Mouse (Mus musculus) liver, adult (tissue): ENCODE measurements at regions not wholly inside any gene's neighbourhood (a gene's known extent, or its start where the extent isn't known, plus 50 kb on each side); places are given as distances from the start of the nearest gene placed in this dataset.

ENCODE experiments used
- GATA4 ChIP-seq: IDR thresholded peaks from 2 replicates; pipeline ENCODE4 v1.6.1; 2014; ENCODE audit warnings: mild to moderate bottlenecking, low read length; ENCODE audit not compliant: insufficient replicate concordance

DNA sequence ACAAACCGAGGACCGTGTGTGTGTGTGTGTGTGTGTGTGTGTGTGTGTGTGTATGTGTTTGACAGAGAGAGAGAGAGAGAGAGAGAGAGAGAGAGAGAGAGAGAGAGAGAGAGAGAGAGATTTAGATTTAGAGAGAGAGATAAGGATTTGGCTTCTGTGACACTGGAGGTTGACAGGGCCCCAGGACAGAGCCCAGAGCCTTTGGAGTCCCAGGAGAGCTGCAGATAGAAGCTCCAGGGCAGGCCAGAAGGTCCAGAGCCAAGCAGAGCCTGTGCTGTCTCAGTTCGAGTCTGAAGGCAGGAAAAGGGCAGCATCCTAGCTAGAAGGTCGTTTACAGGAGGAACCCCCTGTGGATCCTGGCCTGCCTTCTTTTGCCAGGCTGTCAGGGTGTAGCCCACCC is 156.8 kb downstream of the Bcl2l11 start:
- no peak for TF ChIP-seq GATA4

DNA sequence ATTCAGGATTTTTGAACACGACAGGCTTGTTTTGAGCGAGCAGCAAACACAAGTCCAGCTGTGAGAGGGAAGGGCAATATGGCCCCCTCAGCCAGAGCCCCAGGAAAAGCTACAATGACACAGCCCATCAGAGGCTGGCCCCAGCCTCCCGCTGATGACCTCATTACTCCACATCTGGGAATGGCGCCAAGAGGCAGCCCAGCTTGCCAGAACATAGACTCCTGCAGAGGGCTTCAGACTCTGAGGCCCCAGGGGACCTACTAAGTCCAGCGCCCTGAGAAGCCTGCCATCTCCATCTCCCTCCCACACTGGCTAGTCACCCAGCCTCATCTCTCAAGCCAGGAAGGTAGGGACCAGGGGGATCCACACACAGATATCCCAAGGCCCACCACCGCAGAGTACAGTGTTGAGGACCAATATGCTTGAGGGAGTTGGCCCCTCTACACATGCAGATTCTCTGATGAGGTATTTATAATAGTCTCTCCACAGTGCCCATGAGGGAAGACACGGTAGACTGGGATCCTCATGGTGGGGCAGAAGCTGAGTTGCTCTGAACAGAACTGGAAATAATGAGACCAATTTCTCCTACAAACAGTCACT is 159.1 kb downstream of the Bcl2l11 start:
- no peak for TF ChIP-seq GATA4

DNA sequence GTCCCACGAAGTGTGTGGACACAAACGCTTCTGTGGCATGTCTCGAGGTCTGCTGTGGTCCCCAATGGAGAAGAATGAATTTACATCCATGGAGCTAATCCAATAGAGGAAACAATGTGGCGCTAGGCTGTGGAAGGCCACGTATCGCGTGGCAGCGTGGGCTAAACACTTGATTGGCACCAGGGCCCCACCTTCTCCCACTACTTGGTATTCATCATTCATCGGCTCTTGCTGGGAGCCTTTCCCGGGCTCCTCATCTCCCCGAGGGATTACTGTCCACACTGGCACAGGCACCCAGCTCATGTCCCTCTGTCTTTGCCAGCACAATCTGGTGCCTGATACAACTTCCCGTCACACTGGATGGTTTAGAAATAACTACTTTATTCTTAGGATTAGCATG is 159.6 kb downstream of the Bcl2l11 start:
- no peak for TF ChIP-seq GATA4

DNA sequence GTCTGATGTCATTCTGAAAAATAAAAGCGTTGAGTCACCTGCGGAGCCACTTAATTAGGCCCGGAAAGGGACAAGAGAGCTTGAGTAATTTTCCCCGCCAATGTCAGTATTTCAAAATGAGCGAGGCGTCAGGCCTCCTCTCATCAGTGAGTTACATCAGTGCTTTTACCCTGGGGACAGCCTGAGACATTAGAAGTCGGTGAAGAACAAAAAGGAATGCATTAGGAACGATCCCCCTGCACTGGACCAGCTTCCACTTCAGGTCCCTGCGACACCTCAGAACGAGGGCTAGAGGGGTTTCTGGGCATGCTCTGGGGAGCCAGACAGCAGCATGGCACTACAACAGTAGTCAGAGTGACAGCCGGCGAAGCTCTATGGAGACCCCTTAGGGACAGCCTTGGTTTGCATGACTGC is 162.3 kb downstream of the Bcl2l11 start:
- no peak for TF ChIP-seq GATA4

DNA sequence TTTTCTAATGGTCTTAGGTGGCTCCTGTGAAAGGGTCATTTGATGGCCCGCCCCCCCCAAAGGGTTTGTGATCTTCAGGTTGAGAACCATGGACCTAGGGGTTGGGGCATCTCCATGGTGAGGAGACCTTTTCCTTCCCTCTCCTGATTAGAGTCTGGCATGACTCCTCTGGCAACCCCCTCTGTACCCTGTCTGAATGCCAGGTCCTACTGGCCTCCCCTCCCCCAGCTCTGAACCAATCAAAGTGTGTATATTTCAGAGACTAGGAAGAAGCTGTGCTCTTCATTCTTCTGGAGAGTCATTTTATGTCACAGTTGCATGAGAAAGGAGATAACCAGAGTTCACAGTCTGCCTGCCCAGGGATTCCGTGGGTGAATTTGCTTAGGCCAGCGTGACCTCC is 164.8 kb downstream of the Bcl2l11 start:
- no peak for TF ChIP-seq GATA4

DNA sequence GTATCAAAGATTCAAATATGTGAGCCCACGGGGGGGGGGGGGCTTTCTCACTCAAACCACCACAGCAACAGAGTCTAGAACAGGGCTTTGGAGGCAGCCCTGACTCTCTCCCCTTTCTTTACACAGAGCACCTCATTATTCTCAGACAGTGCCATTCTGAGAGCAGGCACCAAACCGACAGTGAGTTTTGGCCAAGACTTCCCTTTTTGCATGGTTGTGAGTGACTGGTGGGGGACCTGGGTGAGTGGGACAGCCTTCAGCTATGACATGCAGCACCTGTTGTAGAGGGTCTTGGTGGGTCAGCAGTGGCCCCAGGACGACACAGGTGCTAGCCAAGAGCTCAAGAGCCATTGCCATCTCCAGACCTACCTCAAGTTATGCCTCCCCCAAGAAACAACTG is 168.8 kb downstream of the Bcl2l11 start:
- TF ChIP-seq GATA4: no peak

DNA sequence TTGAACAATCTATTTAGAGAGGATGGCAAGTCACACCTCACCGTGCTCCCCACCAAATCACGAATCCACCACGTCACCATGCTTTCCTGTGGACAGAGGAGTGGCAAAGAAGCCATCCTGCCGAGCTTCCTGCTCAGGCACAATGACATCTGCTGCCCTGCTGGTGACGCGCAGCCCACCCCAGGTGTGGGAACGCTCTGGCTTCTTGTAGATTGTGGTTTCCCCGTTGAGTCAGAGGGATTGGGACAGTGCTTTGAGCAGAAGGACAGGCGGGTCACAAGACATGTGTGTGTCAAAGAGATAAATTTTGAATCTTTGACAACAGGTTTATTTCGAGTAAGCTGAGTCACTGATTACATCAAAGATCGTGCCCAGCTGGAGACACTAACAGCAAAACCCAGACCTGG is 169.2 kb downstream of the Bcl2l11 start:
- no peak for TF ChIP-seq GATA4

DNA sequence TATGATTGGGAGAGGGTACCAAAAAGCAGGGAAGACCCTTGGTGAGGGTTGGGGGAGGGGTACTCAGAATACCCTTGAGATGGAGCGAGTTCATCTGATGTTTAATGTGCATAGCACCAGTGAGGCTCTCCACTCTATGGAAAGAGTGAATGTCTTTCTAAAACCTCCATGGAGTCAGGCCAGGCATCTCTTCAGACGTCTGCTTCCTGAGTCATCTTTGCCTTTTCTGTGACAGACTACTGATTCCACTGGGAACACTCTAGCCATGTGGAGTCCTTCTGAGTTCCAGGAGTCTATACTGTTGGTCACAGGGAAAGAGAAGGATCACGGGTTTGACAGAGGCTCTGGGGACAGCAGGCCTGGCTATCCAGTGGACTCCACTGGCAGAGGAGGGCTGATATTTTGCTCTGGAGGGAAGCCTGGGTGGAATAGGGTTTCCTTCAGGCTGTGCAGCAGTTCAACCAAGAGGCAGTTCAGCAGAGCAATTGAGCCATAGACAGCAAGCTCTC is 169.9 kb downstream of the Bcl2l11 start:
- no peak for TF ChIP-seq GATA4

DNA sequence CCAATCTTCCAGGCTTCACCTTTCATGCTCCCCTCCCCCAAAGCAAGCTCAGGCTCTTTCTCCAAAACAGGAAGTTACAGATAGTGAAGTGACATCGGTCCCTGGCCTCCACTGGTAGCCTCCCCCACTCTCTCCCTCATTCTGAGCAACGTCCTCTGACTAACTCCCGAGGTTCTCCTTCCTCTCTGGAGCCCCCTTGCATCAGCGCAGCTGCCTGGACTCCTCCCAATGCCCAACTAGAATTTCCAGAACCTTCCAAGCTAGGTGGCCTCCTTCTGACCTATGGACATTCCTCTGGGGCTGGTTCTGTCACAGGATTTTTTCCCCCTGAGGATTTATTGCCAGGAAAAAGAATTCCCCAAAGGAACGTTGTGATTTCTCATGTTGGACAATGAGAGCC is 171.1 kb downstream of the Bcl2l11 start:
- TF ChIP-seq GATA4: no peak

DNA sequence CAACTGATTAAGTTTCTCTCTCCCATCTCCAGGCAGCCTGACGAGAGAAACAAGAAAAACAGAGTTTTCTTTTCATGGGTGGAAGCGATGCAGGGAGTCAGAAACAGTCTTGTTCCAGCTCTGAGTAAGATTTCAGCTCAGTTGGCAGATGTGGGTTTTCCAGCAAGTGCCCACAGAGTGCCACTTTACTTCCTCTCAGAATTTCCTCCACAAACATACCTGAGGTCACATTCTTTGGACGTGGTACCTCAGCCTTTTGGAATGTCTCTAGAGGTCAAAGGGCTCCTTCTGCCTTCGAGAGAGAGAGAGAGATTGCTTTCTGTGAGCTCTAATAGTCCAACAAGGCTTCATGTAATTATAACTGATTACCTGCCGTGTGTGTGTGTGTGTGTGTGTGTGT is 172.0 kb downstream of the Bcl2l11 start:
- no peak for TF ChIP-seq GATA4

DNA sequence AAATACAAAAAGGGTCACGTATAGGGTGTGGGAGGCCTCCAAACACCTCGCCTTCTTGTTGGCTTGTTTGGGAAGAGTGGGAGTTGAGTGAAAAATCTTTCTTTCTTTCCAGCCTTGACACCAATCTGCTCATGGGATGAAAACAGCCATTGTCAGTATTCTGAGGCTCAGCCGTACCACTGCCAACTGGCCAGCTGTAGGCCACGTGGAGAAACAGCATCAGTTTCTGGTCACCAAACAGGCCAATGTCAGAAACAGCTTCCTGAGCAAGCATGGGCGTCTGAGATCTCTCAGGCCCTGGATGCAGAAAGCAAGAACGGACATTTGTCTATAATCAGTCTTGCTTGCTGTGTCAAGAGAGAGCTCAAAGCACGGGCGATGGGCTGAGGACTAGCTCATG is 173.2 kb downstream of the Bcl2l11 start:
- TF ChIP-seq GATA4: no peak

DNA sequence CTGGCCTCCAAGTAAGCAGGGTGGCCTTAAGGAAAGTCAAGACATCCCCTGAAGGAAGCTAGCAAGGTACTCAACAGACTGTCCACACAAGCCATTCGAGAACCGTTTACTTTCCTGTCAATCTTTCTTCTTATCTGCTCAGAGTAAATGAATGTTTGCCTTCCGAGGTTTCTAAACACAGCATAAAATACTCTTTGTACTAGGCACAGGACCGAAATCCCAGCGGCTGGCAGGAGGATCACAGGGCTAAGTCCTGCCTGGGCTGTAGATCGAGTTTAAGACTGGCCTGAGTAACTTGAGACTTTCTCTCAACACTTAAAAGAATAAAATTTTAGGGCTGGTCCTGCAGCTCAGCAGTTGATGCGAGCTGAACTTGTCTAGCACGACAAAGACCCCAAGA is 175.9 kb downstream of the Bcl2l11 start:
- no peak for TF ChIP-seq GATA4

DNA sequence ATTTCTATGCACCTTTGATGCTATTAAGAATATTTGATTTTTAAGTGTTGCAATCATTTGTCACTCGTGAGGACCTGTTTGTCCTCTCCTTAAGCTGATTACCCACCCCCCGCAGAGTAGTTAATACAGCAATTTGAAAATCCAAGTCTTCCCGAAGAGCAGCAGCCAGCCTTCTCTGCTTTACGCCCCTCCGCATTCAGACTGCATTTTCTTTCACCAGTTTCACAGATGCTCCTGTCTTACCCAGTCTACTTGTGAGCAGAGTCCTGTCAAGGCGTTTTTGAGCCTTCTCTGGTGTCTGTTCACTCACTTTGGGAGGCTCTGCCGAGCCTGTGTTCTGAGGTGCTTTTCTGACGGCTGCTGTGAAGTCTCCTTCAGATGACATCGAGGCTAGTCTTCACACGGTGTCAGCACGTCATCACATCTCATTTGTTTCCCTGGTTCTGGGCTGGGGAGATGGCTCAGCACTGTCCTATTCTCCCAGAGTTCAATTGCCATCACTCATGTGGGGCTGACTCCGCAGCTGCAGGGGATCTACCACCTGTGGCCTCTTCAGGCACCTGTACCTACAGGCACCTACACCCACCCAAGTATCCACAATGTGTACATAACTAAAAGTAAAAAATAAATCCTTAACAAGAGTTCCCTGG is 178.3 kb downstream of the Bcl2l11 start:
- no peak for TF ChIP-seq GATA4

DNA sequence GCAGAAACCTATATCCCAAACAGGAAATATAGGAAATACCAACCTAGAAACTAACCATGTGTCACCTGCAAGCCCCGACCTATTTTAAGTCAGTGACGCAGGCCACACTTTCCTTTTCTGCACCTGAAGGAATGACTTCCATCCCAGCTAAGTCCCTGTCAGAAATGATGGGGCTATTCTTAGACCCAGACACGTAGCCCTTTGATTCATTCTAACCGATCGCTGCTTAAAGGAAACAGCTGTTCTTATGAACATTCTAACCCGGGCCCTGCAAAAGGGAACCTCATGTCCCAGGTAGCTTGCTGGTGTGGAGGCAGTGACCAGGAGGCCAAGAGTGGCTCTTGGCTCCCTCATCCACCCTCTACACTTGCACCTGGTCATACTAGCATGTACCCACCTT is 180.9 kb downstream of the Bcl2l11 start:
- TF ChIP-seq GATA4: no peak

DNA sequence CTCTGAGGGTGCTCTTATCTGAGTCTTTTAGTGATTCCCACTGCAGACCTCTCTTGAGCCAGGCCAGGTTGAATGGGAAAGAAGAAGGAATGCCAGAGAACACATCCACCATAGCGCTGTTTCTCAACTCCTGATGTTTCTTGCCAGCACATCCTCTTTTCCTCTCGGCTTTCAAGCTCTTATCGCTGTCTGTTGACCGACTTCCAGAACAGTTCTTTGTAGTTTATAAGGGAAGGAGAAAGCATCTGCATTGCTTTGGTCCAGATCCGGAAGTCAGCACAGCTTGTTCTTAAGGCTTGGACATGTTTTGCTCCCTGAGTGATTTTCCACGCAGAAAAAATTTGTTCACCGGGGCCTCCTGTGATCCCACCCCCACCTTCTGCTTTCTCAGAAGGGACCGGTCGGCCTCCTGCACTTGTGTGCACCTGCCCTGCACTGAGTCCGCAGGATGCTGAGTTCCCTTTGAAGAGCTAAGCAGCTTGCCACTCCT is 183.7 kb downstream of the Bcl2l11 start:
- TF ChIP-seq GATA4: peak; percentile 53; the same call in 1 of the 2 replicates

DNA sequence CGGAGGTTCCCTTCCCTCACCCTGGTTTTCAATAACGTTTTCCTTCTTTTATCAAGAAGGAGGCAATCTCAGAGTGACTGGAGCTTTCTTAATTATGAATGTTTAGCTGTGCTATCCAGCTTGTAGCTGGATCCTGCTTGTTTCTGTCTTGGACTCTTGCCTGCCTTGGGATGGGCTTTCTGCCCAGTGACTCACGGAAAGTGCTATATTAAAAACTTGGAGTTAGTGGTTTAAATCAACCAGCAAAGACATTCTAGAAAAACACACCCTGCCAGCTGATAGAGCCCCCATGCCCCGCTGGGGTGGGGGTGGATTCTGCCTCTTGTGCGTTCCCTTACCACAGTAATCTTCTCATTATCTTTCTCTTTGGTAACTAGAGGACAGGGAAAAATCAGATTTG is 184.2 kb downstream of the Bcl2l11 start:
- no peak for TF ChIP-seq GATA4
